Mouse (Mus musculus) cerebral cortex, adult 2 months (tissue): ENCODE results near the gene Gm8693.

Source experiments
- WGBS: fragments of 180-500 bp; shearing (Covaris S2); methylation state at CpG from one replicate; pipeline ENCODE4 v1.1.7; 2018; 5-methylcytosine and 5-hydroxymethylcytosine counted together

Gm8693 gene

GRCm38 (mm10) chr7:22692217-22692616 lies at the start of gene Gm8693:
Gm8693 (minus strand) TSS chr7:22692317.
- WGBS, result no CpG with 5 or more reads among the region's 2 CpGs

DNA sequence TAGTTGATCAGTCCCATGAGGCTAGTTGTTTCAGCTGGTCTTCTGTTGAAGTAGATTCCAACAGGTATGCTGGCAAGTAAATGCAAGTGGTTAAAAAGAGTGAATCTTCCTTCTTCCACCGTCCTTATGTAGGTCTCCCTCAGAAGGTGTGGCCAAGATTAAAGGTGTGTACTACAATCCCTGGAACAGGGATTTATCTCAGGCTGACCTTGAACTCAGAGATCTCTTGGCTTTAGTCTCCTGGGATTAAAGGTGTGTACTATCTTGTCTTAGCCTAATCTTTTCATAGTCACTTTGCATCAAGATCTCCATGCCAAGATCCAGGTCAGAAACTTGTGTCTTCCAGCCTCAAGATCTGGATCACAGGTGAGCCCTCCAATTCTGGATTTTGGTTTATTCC lies 27.5 kb upstream of the Gm8693 start, which contains the start of gene Gm4567:
Gene Gm4567, minus strand, starts transcription at position 101 of the 400 bp plus-strand sequence.
- WGBS, result no CpG with 5 or more reads among the region's 1 CpGs

DNA sequence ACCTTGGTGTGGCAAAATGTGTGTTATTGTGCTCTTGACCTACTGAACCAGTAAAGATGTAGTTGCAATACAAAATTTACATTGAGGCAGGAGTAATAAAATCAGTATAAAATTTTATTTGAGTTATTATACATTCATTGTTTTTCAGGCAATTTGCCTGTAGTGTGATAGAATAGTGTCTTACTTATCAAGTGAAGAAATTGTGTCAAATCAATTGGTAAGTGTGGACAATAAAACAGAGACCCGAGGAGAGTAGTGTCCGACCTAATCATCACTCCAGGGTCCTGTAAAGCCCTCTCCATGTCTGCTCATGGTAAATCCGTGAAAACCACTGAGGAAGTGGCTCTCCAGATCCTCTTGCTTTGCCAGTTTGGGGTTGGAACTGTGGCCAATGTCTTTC lies 34.4 kb downstream of the Gm8693 start, which contains the start of gene Vmn1r155:
Gene Vmn1r155, plus strand, starts transcription at position 301 of the 400 bp plus-strand sequence.
- no CpG with 5 or more reads among the region's 3 CpGs for WGBS
